Mouse (Mus musculus): Measurements from ENCODE around the gene Nectin4. TPM values are rescaled to one million over a fixed set of nuclear protein-coding genes. Genes with fewer than 3 reads are reported as not detected.
"Not testable (repeated sequence)": the region's sequence is repeated elsewhere in the genome, so short reads cannot be mapped to it uniquely, and the experiment has no call there.

The Nectin4 gene
- 0.06 TPM for polyA plus RNA-seq (2012; fragmentation: generic; extraction: Trizol)
- long read RNA-seq, experiment 1 = 0 reads
- long read RNA-seq, experiment 2 = 0 reads

DNA sequence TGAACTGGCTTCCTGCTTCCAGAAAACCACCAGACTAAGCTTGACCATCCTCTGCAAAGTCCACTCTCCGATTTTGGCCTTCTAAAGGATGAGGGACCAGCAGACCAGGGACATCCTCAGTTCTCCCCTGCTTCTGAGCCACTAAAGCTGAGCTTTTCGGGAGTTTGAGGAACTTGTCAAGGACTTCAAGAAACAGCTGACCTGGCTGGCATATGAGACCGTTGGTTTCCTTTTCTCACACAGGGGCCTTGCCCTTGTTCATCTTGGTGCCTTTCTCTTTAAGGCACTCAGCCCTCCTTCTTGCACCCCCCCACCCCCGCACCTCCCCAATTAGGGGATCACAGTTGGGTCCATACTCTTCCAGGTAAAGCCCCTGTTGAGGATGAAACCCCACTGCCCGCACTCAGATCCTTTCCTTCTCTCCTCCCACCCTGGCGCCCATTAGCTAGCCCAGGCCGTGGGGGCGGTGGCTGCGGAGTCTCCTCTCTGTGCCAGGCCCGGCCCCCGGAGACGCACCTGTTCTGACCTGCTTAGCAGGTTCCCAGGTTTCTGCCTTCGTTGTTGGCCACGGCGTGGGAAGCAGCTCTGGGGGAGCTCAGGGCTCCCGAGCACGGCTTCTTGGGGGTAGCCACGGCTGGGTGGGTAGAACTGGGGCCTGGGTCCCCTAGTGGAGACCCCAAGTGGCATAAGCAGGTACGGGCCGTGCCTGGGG, at the start of gene Nectin4:
Nectin4 (plus strand) TSS at position 255 of the 712 bp plus-strand sequence.
- Histone ChIP-seq H3K36me3 (ENCODE audit: control insufficient read depth, insufficient read depth) (no peaks in the 10 kb centered on the region), H3K27me3 (ENCODE audit: control insufficient read depth, insufficient read depth, insufficient read length) (no peaks in the 10 kb centered on the region), H3K79me2 (ENCODE audit: control insufficient read depth, insufficient read depth) (no peaks in the 10 kb centered on the region), H3K79me3 (ENCODE audit: low read depth) (no peaks in the 10 kb centered on the region), H3K4me3 (ENCODE audit: insufficient read depth, poor library complexity, severe bottlenecking) (no peak within 1 kb of the TSS), H3ac (ENCODE audit: control insufficient read depth, insufficient read length, low read depth) (no peak within 1 kb of the TSS)
- TF ChIP-seq FOSL1 (IDR thresholded peaks at IDR 0.05; ENCODE audit: insufficient read depth, low read length, poor library complexity, severe bottlenecking) (no peak), CTCF (IDR thresholded peaks at IDR 0.05; ENCODE audit: control insufficient read depth, insufficient read depth, insufficient read length) (no peak), MYOD1 (IDR thresholded peaks at IDR 0.05; ENCODE audit: control insufficient read depth, insufficient read length, low read depth) (no peak), MYOG (IDR thresholded peaks at IDR 0.05; ENCODE audit: control insufficient read depth, extremely low read depth, insufficient read length) (no peak), USF1 (IDR thresholded peaks at IDR 0.05; ENCODE audit: low read depth) (no peak), MAX (IDR thresholded peaks at IDR 0.05) (no peak), CEBPB (IDR thresholded peaks at IDR 0.05; ENCODE audit: low read depth) (no peak)

DNA sequence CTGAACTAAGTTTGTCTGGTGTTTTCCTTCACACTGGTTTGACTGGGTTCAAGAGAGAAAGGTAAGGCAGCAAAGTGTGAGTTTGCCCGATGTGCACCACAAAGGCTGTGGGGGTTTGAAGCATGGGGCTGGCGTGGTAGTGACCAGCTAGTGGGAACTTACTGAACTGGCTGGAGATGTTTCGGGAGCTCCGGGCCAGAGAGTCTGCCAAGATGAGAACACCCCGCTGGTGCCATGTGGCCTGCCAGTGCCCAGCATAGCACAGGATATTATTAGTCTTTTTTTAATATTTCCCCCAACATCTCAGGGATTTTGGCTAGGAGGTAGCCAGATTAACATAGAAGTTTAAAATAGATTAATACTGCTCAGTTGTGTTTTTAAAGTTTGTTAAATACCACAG, 49.7 kb upstream of the Nectin4 start:
- peaks cover 18% of the 10 kb centered on the region for H3K79me2 ChIP-seq (ENCODE audit: control insufficient read depth, insufficient read depth)
- no peak overlapping the region for H3K4me3 ChIP-seq (ENCODE audit: insufficient read depth, poor library complexity, severe bottlenecking)

DNA sequence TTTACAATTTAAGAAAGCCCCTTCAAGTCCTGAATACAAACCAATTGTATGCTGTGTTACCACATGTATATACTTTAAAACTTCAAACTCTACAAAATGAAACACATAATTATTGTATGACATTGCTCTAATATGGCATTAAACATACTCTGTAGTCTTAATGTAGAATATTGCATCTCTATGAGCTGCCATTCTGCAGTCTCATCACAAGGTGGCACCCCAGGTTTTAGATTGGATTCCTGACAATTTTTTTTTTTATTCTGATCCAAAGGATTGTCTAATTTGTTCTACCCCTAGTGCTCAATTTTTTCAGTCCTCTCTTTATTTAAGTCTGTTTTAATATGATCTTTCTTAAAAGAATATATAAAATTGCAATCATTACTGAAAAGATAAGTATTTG, 48.5 kb upstream of the Nectin4 start:
- Histone ChIP-seq H3K36me3 (ENCODE audit: control insufficient read depth, insufficient read depth) (peaks cover 6% of the 10 kb centered on the region), H3K27me3 (ENCODE audit: control insufficient read depth, insufficient read depth, insufficient read length) (no peaks in the 10 kb centered on the region), H3K79me3 (ENCODE audit: low read depth) (peaks cover 13% of the 10 kb centered on the region), H3ac (ENCODE audit: control insufficient read depth, insufficient read length, low read depth) (no peak overlapping the region), H3K4me3 (ENCODE audit: insufficient read depth, poor library complexity, severe bottlenecking) (no peak overlapping the region), H3K79me2 (ENCODE audit: control insufficient read depth, insufficient read depth) (peaks cover 31% of the 10 kb centered on the region)
- TF ChIP-seq FOSL1 (IDR thresholded peaks at IDR 0.05; ENCODE audit: insufficient read depth, low read length, poor library complexity, severe bottlenecking) (no peak), MYOD1 (IDR thresholded peaks at IDR 0.05; ENCODE audit: control insufficient read depth, insufficient read length, low read depth) (no peak), CEBPB (IDR thresholded peaks at IDR 0.05; ENCODE audit: low read depth) (no peak), CTCF (IDR thresholded peaks at IDR 0.05; ENCODE audit: control insufficient read depth, insufficient read depth, insufficient read length) (no peak), MYOG (IDR thresholded peaks at IDR 0.05; ENCODE audit: control insufficient read depth, extremely low read depth, insufficient read length) (no peak), USF1 (IDR thresholded peaks at IDR 0.05; ENCODE audit: low read depth) (no peak), MAX (IDR thresholded peaks at IDR 0.05) (no peak)

More for the DNA sequence above, 49.7 kb upstream of the Nectin4 start:
- Histone ChIP-seq H3K79me3 (ENCODE audit: low read depth) (peaks cover 2% of the 10 kb centered on the region), H3K27me3 (ENCODE audit: control insufficient read depth, insufficient read depth, insufficient read length) (no peaks in the 10 kb centered on the region), H3ac (ENCODE audit: control insufficient read depth, insufficient read length, low read depth) (no peak overlapping the region), H3K36me3 (ENCODE audit: control insufficient read depth, insufficient read depth) (no peaks in the 10 kb centered on the region)
- no peak for TF ChIP-seq MAX (IDR thresholded peaks at IDR 0.05)

DNA sequence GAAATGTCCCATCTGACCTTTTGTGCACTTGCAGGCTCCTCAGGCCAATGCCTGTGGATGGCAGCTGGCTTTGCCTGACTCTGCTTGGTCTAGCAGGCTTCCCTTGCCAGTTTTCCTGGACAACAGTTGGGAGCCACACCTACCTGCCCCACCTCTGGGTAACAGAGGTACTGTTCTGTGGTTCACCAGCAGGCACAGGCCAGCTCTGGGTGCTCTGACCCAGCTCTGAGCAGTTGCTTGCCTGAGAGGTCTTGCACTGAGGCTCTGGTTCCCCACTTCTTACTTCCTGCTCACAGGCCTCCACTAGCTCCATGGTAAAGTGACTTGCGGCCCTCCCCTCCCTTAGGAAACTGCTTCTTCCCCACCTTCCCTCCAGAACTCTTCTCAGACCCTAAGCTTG, 47.9 kb upstream of the Nectin4 start:
- Histone ChIP-seq H3K27me3 (ENCODE audit: control insufficient read depth, insufficient read depth, insufficient read length) (no peaks in the 10 kb centered on the region), H3K36me3 (ENCODE audit: control insufficient read depth, insufficient read depth) (peaks cover 7% of the 10 kb centered on the region), H3K79me3 (ENCODE audit: low read depth) (peaks cover 15% of the 10 kb centered on the region), H3ac (ENCODE audit: control insufficient read depth, insufficient read length, low read depth) (no peak overlapping the region), H3K79me2 (ENCODE audit: control insufficient read depth, insufficient read depth) (peaks cover 37% of the 10 kb centered on the region), H3K4me3 (ENCODE audit: insufficient read depth, poor library complexity, severe bottlenecking) (no peak overlapping the region)
- TF ChIP-seq CTCF (IDR thresholded peaks at IDR 0.05; ENCODE audit: control insufficient read depth, insufficient read depth, insufficient read length) = no peak
- TF ChIP-seq MAX (IDR thresholded peaks at IDR 0.05) = no peak
- no peak for TF ChIP-seq MYOD1 (IDR thresholded peaks at IDR 0.05; ENCODE audit: control insufficient read depth, insufficient read length, low read depth)
- no peak for TF ChIP-seq MYOG (IDR thresholded peaks at IDR 0.05; ENCODE audit: control insufficient read depth, extremely low read depth, insufficient read length)
- no peak for TF ChIP-seq FOSL1 (IDR thresholded peaks at IDR 0.05; ENCODE audit: insufficient read depth, low read length, poor library complexity, severe bottlenecking)
- no peak for TF ChIP-seq USF1 (IDR thresholded peaks at IDR 0.05; ENCODE audit: low read depth)
- no peak for TF ChIP-seq CEBPB (IDR thresholded peaks at IDR 0.05; ENCODE audit: low read depth)

DNA sequence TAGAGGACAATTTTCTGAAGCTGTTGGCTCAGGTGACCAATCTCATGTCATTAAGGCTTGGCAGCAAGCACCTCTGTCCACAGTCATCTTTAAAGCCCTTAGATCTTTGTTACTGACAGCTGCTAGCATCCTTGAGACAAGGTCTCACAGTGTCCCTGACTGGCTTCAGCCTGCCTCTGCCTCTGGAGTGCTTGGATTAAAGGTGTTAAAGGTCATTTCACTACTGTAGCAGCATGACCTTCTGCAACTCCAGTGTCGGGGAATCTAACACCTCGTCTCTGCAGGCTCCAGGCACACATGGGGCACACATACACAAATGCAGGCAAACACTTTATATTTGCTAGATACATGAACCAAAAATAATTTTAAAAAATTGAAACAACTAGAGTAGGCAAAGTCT, 44.3 kb upstream of the Nectin4 start:
- peaks cover 65% of the 10 kb centered on the region for H3K79me2 ChIP-seq (ENCODE audit: control insufficient read depth, insufficient read depth)

DNA sequence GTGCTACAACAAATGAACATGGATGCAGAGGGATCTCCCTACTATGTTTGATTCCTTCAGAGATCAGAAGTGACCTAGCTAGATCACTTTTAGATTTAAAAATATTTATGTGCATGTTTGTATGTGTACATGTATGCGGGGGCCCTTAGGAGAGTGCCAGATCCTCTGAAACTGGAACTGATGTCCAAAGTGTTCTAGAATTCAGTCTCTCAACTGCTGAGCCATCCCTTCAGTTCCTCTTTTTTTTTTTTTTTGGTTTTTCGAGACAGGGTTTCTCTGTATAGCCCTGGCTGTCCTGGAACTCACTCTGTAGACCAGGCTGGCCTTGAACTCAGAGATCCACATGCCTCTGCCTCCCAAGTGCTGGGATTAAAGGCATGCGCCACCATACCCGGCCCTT, 43.3 kb upstream of the Nectin4 start:
- H3K36me3 ChIP-seq (ENCODE audit: control insufficient read depth, insufficient read depth); H3ac ChIP-seq (ENCODE audit: control insufficient read depth, insufficient read length, low read depth); H3K27me3 ChIP-seq (ENCODE audit: control insufficient read depth, insufficient read depth, insufficient read length); H3K4me3 ChIP-seq (ENCODE audit: insufficient read depth, poor library complexity, severe bottlenecking): not testable (repeated sequence)
- peaks cover 75% of the 10 kb centered on the region for H3K79me2 ChIP-seq (ENCODE audit: control insufficient read depth, insufficient read depth)
- H3K79me3 ChIP-seq (ENCODE audit: low read depth) = peaks cover 44% of the 10 kb centered on the region

More for the DNA sequence above, 44.3 kb upstream of the Nectin4 start:
- peaks cover 7% of the 10 kb centered on the region for H3K36me3 ChIP-seq (ENCODE audit: control insufficient read depth, insufficient read depth)
- H3ac ChIP-seq (ENCODE audit: control insufficient read depth, insufficient read length, low read depth) = no peak overlapping the region
- no peak overlapping the region for H3K4me3 ChIP-seq (ENCODE audit: insufficient read depth, poor library complexity, severe bottlenecking)
- TF ChIP-seq USF1 (IDR thresholded peaks at IDR 0.05; ENCODE audit: low read depth) (no peak), CTCF (IDR thresholded peaks at IDR 0.05; ENCODE audit: control insufficient read depth, insufficient read depth, insufficient read length) (no peak), FOSL1 (IDR thresholded peaks at IDR 0.05; ENCODE audit: insufficient read depth, low read length, poor library complexity, severe bottlenecking) (no peak), MYOG (IDR thresholded peaks at IDR 0.05; ENCODE audit: control insufficient read depth, extremely low read depth, insufficient read length) (no peak), MAX (IDR thresholded peaks at IDR 0.05) (no peak), CEBPB (IDR thresholded peaks at IDR 0.05; ENCODE audit: low read depth) (no peak)
- H3K79me3 ChIP-seq (ENCODE audit: low read depth) = peaks cover 38% of the 10 kb centered on the region
- no peaks in the 10 kb centered on the region for H3K27me3 ChIP-seq (ENCODE audit: control insufficient read depth, insufficient read depth, insufficient read length)

All from C2C12 (cell line).